Mouse (Mus musculus): ENCODE measurements around the gene Hsd17b14. TPM values are rescaled to one million over a fixed set of nuclear protein-coding genes. Genes with fewer than 3 reads are reported as not detected.
A peak's percentile ranks its signal among the peaks of the same experiment; 100 is the strongest.
"Not testable (repeated sequence)": the region's sequence is repeated elsewhere in the genome, so short reads cannot be mapped to it uniquely, and the experiment has no call there.

Gene Hsd17b14
- 0.31 and 1.5 TPM in 2 replicates for polyA plus RNA-seq (2014; fragmentation: Nextera tagmentation; extraction: Ambion mirVana)

DNA sequence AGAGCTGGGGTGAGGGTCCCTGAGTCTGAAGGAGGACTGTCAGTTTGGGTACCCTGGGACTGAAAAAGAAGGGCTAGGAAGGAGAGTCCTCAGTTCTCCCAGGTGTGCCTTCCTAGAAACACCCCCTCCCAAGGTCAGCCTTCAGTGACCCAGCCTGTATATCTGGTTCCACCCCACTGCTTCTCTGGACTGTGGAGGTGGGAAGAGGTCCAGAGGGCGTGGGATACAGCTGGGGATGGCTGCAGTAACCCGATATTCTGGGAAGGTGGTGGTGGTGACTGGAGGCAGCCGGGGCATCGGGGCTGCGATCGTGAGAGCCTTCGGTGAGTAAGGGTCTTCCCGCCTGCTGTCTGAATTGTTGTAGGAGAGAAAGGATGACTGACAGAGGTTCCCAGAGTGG, at the start of gene Hsd17b14:
Gene Hsd17b14 (plus strand): TSS at position 150 of the 400 bp plus-strand sequence.
- ATAC-seq (replicated peaks; ENCODE audit: insufficient number of reproducible peaks, low FRiP score, low TSS enrichment), result no peak
- Histone ChIP-seq H3K9me3 (replicated peaks; ENCODE audit: control insufficient read depth, low read length) (no peaks in the 10 kb centered on the region), H3K27ac (ENCODE audit: low read depth, low read length) (no peak within 1 kb of the TSS), H3K4me1 (ENCODE audit: control insufficient read depth, insufficient read depth, low read length) (no peaks in the 10 kb centered on the region), H3K27me3 (ENCODE audit: control insufficient read depth, insufficient read depth, low read length) (no peaks in the 10 kb centered on the region), H3K9ac (ENCODE audit: low read depth, low read length) (no peak within 1 kb of the TSS), H3K36me3 (ENCODE audit: control insufficient read depth, insufficient read depth, low read length) (no peaks in the 10 kb centered on the region), H3K4me3 (ENCODE audit: low read depth, low read length) (no peak within 1 kb of the TSS), H3K4me2 (no peak within 1 kb of the TSS)
- WGBS (ENCODE audit: insufficient replicate concordance), result 43% methylated on average over 8 of the region's 8 CpGs

DNA sequence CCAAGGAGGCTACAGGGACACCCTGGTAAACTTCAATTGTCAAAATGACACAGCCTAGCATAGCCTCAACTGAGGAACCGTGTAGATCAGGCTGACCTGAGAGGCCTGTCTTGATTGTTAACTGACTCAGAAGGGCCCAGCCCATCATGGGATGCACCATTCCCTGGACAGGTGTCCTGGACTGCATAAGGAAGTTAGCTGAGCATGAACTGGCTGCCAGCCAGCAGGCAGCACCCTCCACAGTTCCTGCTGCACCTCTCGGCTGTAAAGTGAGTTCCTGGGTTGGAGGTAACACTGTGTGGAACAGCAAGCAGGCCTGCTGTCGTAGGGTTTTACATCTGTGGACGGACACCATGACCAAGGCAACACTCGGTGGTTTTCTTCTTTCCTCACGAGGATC, 47.1 kb upstream of the Hsd17b14 start:
- ATAC-seq (replicated peaks; ENCODE audit: insufficient number of reproducible peaks, low FRiP score, low TSS enrichment), result no peak
- Histone ChIP-seq H3K27ac (ENCODE audit: low read depth, low read length) (no peak overlapping the region), H3K9me3 (replicated peaks; ENCODE audit: control insufficient read depth, low read length) (no peaks in the 10 kb centered on the region), H3K4me2 (no peak overlapping the region), H3K36me3 (ENCODE audit: control insufficient read depth, insufficient read depth, low read length) (peaks cover 11% of the 10 kb centered on the region; the same call in 1 of the 2 replicates), H3K4me1 (ENCODE audit: control insufficient read depth, insufficient read depth, low read length) (peaks cover 17% of the 10 kb centered on the region), H3K9ac (ENCODE audit: low read depth, low read length) (no peak overlapping the region), H3K4me3 (ENCODE audit: low read depth, low read length) (no peak overlapping the region), H3K27me3 (ENCODE audit: control insufficient read depth, insufficient read depth, low read length) (no peaks in the 10 kb centered on the region)
- WGBS (ENCODE audit: insufficient replicate concordance), result 84% methylated on average over 6 of the region's 6 CpGs

DNA sequence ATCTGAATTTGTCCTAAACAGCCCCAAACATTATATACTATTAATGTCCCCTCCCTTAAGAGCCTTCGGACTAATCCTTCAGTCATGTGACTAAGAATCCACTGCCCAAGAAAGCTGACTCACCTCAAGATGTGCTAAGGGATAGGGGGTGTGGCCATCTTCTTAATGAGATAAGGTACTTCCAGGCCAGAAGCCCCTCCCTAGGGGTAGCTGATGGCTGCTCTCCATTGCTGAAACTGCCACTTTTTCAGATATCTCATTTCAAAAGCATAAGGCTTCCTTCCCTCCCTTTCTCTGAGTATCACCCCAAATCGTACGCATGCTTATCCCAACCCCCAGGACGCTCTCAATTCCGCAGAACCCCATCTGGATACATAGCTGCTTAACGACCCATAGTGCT, 46.1 kb upstream of the Hsd17b14 start:
- H3K27me3 ChIP-seq (ENCODE audit: control insufficient read depth, insufficient read depth, low read length), result no peaks in the 10 kb centered on the region
- H3K9ac ChIP-seq (ENCODE audit: low read depth, low read length), result peak overlapping the region; percentile 52
- no peaks in the 10 kb centered on the region for H3K9me3 ChIP-seq (replicated peaks; ENCODE audit: control insufficient read depth, low read length)
- peak overlapping the region; percentile 56; the same call in 1 of the 2 replicates for H3K4me3 ChIP-seq (ENCODE audit: low read depth, low read length)
- 70% methylated on average over 6 of the region's 6 CpGs for WGBS (ENCODE audit: insufficient replicate concordance)
- peaks cover 11% of the 10 kb centered on the region; the same call in 1 of the 2 replicates for H3K36me3 ChIP-seq (ENCODE audit: control insufficient read depth, insufficient read depth, low read length)
- peaks cover 17% of the 10 kb centered on the region for H3K4me1 ChIP-seq (ENCODE audit: control insufficient read depth, insufficient read depth, low read length)
- ATAC-seq (replicated peaks; ENCODE audit: insufficient number of reproducible peaks, low FRiP score, low TSS enrichment), result peak; percentile 65; the same call in 1 of the 2 replicates
- H3K4me2 ChIP-seq, result peak overlapping the region; percentile 87
- H3K27ac ChIP-seq (ENCODE audit: low read depth, low read length), result no peak overlapping the region

DNA sequence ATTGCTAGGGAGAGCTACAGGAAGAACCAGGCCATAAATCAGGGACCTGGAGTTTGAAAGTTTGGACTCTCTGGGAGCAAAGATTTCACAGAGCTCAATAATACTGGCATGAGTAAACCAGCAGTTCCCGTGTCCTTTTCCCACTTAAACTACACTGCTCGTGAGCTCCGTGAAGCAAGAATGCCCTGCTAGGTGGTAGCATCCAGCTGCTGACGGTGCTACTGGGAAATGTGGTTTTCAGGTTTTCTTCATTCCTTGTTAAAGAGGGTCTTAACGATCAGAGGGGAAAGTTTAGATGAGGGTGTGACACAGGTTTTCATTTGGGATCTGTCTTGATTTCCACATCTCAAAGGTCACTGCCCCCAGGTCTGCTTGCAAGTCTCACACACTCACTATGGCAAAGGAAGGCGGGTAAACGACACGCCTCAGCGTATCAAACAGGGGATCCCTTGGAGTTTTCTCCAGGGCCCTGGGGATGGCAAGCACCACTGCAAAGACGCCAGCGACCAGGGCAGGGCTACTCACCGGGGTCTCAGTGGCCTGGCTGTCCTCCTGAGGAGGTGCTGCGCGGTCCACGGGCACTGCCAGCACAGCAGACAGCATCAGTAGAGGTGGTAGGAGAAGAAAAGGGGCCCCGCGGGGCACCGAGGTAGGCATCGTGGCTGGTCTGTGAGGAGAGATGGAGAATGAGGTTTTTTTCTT, 45.4 kb upstream of the Hsd17b14 start:
- 33% methylated on average over 19 of the region's 19 CpGs for WGBS (ENCODE audit: insufficient replicate concordance)
- peaks cover 17% of the 10 kb centered on the region for H3K4me1 ChIP-seq (ENCODE audit: control insufficient read depth, insufficient read depth, low read length)
- peak overlapping the region; percentile 56 for H3K4me3 ChIP-seq (ENCODE audit: low read depth, low read length)
- ATAC-seq (replicated peaks; ENCODE audit: insufficient number of reproducible peaks, low FRiP score, low TSS enrichment), result no peak; the same call in 1 of the 2 replicates
- peak overlapping the region; percentile 87 for H3K4me2 ChIP-seq
- H3K9me3 ChIP-seq (replicated peaks; ENCODE audit: control insufficient read depth, low read length), result no peaks in the 10 kb centered on the region
- peak overlapping the region; percentile 89; the same call in 1 of the 2 replicates for H3K27ac ChIP-seq (ENCODE audit: low read depth, low read length)
- peak overlapping the region; percentile 75 for H3K9ac ChIP-seq (ENCODE audit: low read depth, low read length)
- no peaks in the 10 kb centered on the region for H3K27me3 ChIP-seq (ENCODE audit: control insufficient read depth, insufficient read depth, low read length)
- peaks cover 11% of the 10 kb centered on the region; the same call in 1 of the 2 replicates for H3K36me3 ChIP-seq (ENCODE audit: control insufficient read depth, insufficient read depth, low read length)

DNA sequence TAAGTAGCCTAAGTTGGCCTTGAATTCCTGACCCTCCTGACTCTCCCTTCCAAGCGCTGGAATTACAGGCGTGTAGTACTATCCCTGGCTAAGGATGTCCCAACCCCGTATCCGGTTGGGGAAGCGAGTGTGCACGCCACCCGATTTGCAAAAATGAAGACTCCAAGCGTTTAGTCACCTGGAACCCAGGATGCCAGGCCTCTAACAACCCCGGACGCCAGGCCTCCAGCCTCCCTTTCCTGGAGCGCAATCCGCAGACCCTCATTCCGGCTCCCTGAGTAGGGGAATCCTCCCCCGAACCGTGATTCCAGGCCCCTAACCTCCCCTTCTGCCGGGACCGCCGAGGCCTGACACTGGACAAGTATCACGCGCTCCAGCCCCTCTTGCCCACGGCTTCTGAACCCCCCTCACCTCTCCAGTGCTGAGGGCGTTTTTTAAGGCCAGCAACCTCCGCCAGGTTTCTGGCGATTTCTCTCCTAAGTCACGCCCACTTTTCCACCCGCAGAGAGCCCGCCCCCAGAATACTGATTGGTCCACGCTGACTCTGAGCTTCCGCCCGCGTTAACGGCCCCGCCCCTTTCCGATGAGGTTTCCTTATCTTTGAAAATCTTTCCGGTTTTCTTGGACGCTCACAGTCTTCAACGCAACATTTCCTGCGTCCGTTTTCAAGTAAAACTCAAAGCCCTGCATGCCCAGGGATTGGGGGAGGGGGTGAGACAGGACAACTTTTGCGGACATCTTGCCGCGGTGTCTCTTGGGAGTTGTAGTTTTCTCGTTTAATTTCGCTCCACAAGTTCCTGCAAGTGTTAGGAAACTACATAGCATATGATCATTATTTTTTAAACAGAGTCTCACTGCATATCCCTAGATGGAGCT, 44.5 kb upstream of the Hsd17b14 start, which contains the start of gene Nucb1:
Gene Nucb1 (minus strand): TSS at position 495 of the 876 bp plus-strand sequence.
- Histone ChIP-seq H3K4me2 (peak within 1 kb of the TSS; percentile 87), H3K4me1 (ENCODE audit: control insufficient read depth, insufficient read depth, low read length) (peaks cover 17% of the 10 kb centered on the region), H3K4me3 (ENCODE audit: low read depth, low read length) (peak within 1 kb of the TSS; percentile 56), H3K9me3 (replicated peaks; ENCODE audit: control insufficient read depth, low read length) (no peaks in the 10 kb centered on the region), H3K27ac (ENCODE audit: low read depth, low read length) (peak within 1 kb of the TSS; percentile 89), H3K36me3 (ENCODE audit: control insufficient read depth, insufficient read depth, low read length) (peaks cover 9% of the 10 kb centered on the region; the same call in 1 of the 2 replicates), H3K9ac (ENCODE audit: low read depth, low read length) (peak within 1 kb of the TSS; percentile 75), H3K27me3 (ENCODE audit: control insufficient read depth, insufficient read depth, low read length) (no peaks in the 10 kb centered on the region)
- 1% methylated on average over 44 of the region's 44 CpGs for WGBS (ENCODE audit: insufficient replicate concordance)
- ATAC-seq (replicated peaks; ENCODE audit: insufficient number of reproducible peaks, low FRiP score, low TSS enrichment), result peak; percentile 80

DNA sequence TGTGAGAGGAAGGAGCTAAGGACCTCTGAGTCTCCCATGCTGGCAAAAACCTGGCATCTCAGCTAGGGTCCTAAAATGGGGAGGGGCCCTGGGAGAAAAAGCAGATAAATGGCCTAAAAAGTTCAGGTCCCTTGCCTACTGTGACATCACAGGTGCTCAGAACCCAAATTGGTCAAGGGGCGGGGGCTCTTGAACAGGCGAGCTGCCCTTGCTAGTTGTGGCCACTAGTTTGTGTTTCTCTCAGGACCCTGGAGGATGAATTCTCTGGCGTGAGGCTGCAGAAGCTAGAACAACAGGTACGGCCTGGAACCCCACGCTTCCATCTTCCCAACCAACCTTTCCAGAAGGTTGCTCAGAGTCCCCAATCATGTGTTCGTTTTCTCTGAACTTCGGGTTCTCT, 40.3 kb upstream of the Hsd17b14 start:
- Histone ChIP-seq H3K27me3 (ENCODE audit: control insufficient read depth, insufficient read depth, low read length) (no peaks in the 10 kb centered on the region), H3K4me2 (no peak overlapping the region), H3K9ac (ENCODE audit: low read depth, low read length) (no peak overlapping the region), H3K9me3 (replicated peaks; ENCODE audit: control insufficient read depth, low read length) (no peaks in the 10 kb centered on the region), H3K36me3 (ENCODE audit: control insufficient read depth, insufficient read depth, low read length) (no peaks in the 10 kb centered on the region), H3K4me1 (ENCODE audit: control insufficient read depth, insufficient read depth, low read length) (peaks cover 7% of the 10 kb centered on the region), H3K27ac (ENCODE audit: low read depth, low read length) (no peak overlapping the region), H3K4me3 (ENCODE audit: low read depth, low read length) (no peak overlapping the region)
- 79% methylated on average over 7 of the region's 7 CpGs for WGBS (ENCODE audit: insufficient replicate concordance)
- no peak for ATAC-seq (replicated peaks; ENCODE audit: insufficient number of reproducible peaks, low FRiP score, low TSS enrichment)

DNA sequence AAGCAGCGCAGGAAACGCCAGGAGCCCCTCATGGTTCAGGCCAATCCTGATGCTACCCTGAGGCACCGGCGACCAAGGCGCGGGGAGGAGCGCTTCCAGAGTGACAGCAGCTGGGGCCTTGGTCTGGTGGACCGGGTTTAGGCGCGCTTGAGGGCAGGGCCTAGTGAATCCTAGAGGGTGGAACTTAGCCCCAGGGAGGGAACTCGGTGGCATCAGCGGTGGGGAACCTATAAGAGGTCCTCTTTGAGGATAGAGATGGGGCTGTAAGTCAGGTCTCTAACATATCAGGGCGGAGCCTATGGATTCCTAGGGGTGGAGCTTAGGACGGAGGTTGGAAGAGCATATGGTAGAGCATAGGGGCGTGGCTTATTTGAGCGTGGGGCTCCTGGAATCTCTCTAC, 39.3 kb upstream of the Hsd17b14 start:
- peak; percentile 73 for ATAC-seq (replicated peaks; ENCODE audit: insufficient number of reproducible peaks, low FRiP score, low TSS enrichment)
- peak overlapping the region; percentile 43; the same call in 1 of the 2 replicates for H3K9ac ChIP-seq (ENCODE audit: low read depth, low read length)
- H3K4me3 ChIP-seq (ENCODE audit: low read depth, low read length), result no peak overlapping the region
- H3K4me1 ChIP-seq (ENCODE audit: control insufficient read depth, insufficient read depth, low read length), result peaks cover 4% of the 10 kb centered on the region; the same call in 1 of the 2 replicates
- 15% methylated on average over 16 of the region's 16 CpGs for WGBS (ENCODE audit: insufficient replicate concordance)
- no peaks in the 10 kb centered on the region for H3K27me3 ChIP-seq (ENCODE audit: control insufficient read depth, insufficient read depth, low read length)
- H3K27ac ChIP-seq (ENCODE audit: low read depth, low read length), result peak overlapping the region; percentile 63
- H3K36me3 ChIP-seq (ENCODE audit: control insufficient read depth, insufficient read depth, low read length), result no peaks in the 10 kb centered on the region
- H3K4me2 ChIP-seq, result peak overlapping the region; percentile 52
- H3K9me3 ChIP-seq (replicated peaks; ENCODE audit: control insufficient read depth, low read length), result no peaks in the 10 kb centered on the region

DNA sequence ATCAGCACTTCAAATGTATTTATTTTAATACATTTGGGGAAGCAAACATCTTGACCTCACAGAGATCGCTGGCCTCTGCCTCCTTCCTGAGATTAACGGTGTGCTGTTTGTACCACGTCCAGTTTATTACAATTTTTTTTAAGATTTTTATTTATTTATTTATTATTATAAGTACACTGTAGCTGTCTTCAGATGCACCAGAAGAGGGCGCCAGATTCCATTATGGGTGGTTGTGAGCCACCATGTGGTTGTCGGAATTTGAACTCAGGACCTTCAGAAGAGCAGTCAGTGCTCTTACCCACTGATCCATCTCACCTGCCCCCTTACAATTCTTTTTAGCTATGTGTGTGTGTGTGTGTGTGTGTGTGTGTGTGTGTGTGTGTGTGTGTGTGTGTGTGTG, 37.8 kb upstream of the Hsd17b14 start:
- H3K9ac ChIP-seq (ENCODE audit: low read depth, low read length); H3K27ac ChIP-seq (ENCODE audit: low read depth, low read length); H3K4me2 ChIP-seq; H3K36me3 ChIP-seq (ENCODE audit: control insufficient read depth, insufficient read depth, low read length); H3K9me3 ChIP-seq (replicated peaks; ENCODE audit: control insufficient read depth, low read length); ATAC-seq (replicated peaks; ENCODE audit: insufficient number of reproducible peaks, low FRiP score, low TSS enrichment); H3K4me3 ChIP-seq (ENCODE audit: low read depth, low read length); H3K27me3 ChIP-seq (ENCODE audit: control insufficient read depth, insufficient read depth, low read length); H3K4me1 ChIP-seq (ENCODE audit: control insufficient read depth, insufficient read depth, low read length): not testable (repeated sequence)
- 67% methylated on average over 5 of the region's 5 CpGs for WGBS (ENCODE audit: insufficient replicate concordance)

Data from heart, embryonic 11.5 days (tissue).